Mouse (Mus musculus) heart, embryonic 12.5 days (tissue): ENCODE data around the gene Cdkl5. TPM values are rescaled to one million over a fixed set of nuclear protein-coding genes. Genes with fewer than 3 reads are reported as not detected.
A peak's percentile ranks its signal among the peaks of the same experiment; 100 is the strongest.

Source experiments
- ATAC-seq: fragments of 200-750 bp; cut with Nextera tagmentation; 2 replicates; pipeline ENCODE4 v1.8.0; 2017; ENCODE audit warnings: moderate TSS enrichment, moderate library complexity; ENCODE audit not compliant: insufficient number of reproducible peaks, low FRiP score
- H3K27ac ChIP-seq: fragments of 300-500 bp; sonication (generic); 2 replicates; pipeline ENCODE4 v1.5.1; 2016; ENCODE audit warnings: mild to moderate bottlenecking, moderate library complexity; ENCODE audit not compliant: poor library complexity, severe bottlenecking
- H3K27me3 ChIP-seq: fragments of 300-500 bp; sonication (generic); replicated peaks from 2 replicates; pipeline ENCODE4 v1.6.1; 2016; ENCODE audit warnings: mild to moderate bottlenecking, moderate library complexity
- H3K36me3 ChIP-seq: fragments of 300-500 bp; sonication (generic); 2 replicates; pipeline ENCODE4 v1.6.1; 2016; ENCODE audit warnings: mild to moderate bottlenecking, moderate library complexity
- H3K4me1 ChIP-seq: fragments of 300-500 bp; sonication (generic); replicated peaks from 2 replicates; pipeline ENCODE4 v1.6.1; 2016; ENCODE audit warnings: mild to moderate bottlenecking
- H3K4me2 ChIP-seq: fragments of 300-500 bp; sonication (generic); 2 replicates; pipeline ENCODE4 v1.6.1; 2016; ENCODE audit warnings: mild to moderate bottlenecking, moderate library complexity
- H3K4me3 ChIP-seq: fragments of 300-500 bp; sonication (generic); 2 replicates; pipeline ENCODE4 v1.5.1; 2016; ENCODE audit warnings: mild to moderate bottlenecking
- H3K9ac ChIP-seq: fragments of 300-500 bp; sonication (generic); 2 replicates; pipeline ENCODE4 v1.6.1; 2016; ENCODE audit warnings: mild to moderate bottlenecking, moderate library complexity
- H3K9me3 ChIP-seq: fragments of 300-500 bp; sonication (generic); replicated peaks from 2 replicates; pipeline ENCODE4 v1.6.1; 2016; ENCODE audit warnings: mild to moderate bottlenecking, moderate library complexity
- WGBS: fragments of 180-500 bp; shearing (Covaris S2); methylation state at CpG from one replicate; pipeline ENCODE4 v1.1.7; 2016; 5-methylcytosine and 5-hydroxymethylcytosine counted together
- polyA plus RNA-seq: library from polyadenylated mRNA; unstranded; fragments of >200 nt; fragmentation: Nextera tagmentation; extraction: Ambion mirVana; gene quantifications from 2 replicates; pipeline ENCODE4 v1.2.1, GENCODE M21; 2016

The Cdkl5 gene
- polyA plus RNA-seq, 1 experiment from 2014 or later, result 2.2 TPM

- Histone ChIP-seq H3K9me3 (no peaks in the 10 kb centered on the region), H3K36me3 (no peaks in the 10 kb centered on the region), H3K4me1 (no peaks in the 10 kb centered on the region), H3K27me3 (no peaks in the 10 kb centered on the region), H3K27ac (no peak overlapping the region), H3K9ac (no peak overlapping the region), H3K4me2 (peak overlapping the region; percentile 45; the same call in 1 of the 2 replicates), H3K4me3 (no peak overlapping the region)
- 36% methylated on average over 2 of the region's 2 CpGs for WGBS
- ATAC-seq, result no peak
Observed at GRCm38 (mm10) chrX:160992703-160993102, 1.8 kb downstream of the Cdkl5 start.

- H3K9me3 ChIP-seq, result no peaks in the 10 kb centered on the region
- no peak overlapping the region for H3K4me2 ChIP-seq
- no peaks in the 10 kb centered on the region for H3K27me3 ChIP-seq
- no peak overlapping the region for H3K4me3 ChIP-seq
- no peaks in the 10 kb centered on the region for H3K4me1 ChIP-seq
- no peak overlapping the region for H3K9ac ChIP-seq
- no peaks in the 10 kb centered on the region for H3K36me3 ChIP-seq
- no peak for ATAC-seq
- 72% methylated on average over 4 of the region's 4 CpGs for WGBS
- H3K27ac ChIP-seq, result no peak overlapping the region
Observed at GRCm38 (mm10) chrX:160990276-160990675, 4.2 kb downstream of the Cdkl5 start.

GRCm38 (mm10) chrX:160977919-160978318 is 16.6 kb downstream of the Cdkl5 start:
- Histone ChIP-seq H3K4me3 (no peak overlapping the region), H3K9me3 (no peaks in the 10 kb centered on the region), H3K4me1 (no peaks in the 10 kb centered on the region), H3K27me3 (no peaks in the 10 kb centered on the region), H3K4me2 (no peak overlapping the region), H3K36me3 (no peaks in the 10 kb centered on the region), H3K9ac (no peak overlapping the region), H3K27ac (no peak overlapping the region)
- ATAC-seq, result no peak
- WGBS, result 52% methylated on average over 1 of the region's 1 CpGs

GRCm38 (mm10) chrX:160971991-160972545 is 22.4 kb downstream of the Cdkl5 start:
- H3K27ac ChIP-seq, result no peak overlapping the region
- no peaks in the 10 kb centered on the region for H3K9me3 ChIP-seq
- no peak overlapping the region for H3K9ac ChIP-seq
- no peak for ATAC-seq
- no peaks in the 10 kb centered on the region for H3K36me3 ChIP-seq
- H3K4me1 ChIP-seq, result no peaks in the 10 kb centered on the region
- H3K4me2 ChIP-seq, result no peak overlapping the region
- no peak overlapping the region for H3K4me3 ChIP-seq
- no peaks in the 10 kb centered on the region for H3K27me3 ChIP-seq
- 87% methylated on average over 6 of the region's 6 CpGs for WGBS

DNA sequence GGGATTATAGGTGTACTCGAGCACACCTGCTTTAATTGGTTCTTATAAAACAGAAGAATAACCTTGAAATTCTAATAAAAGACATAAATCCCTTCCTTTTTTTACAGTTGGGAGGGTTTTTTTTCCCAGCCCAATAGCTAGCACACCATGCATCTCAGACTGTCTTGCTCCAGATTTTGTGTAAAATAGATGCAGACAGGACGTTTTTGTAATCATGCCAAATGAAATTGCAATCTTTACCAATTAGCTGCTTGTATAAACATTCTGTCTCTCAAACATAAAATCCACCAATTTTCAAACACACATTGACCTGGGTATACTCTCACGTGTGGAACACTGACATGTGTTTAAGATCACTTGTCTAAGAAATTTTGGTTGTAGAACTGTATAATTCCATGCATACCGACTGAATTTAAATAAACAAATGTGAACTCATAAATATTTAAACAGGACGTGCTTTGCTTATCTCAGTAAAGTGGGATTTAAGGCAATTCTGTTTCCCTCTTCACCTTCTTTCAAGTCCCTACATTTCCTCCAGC is 35.8 kb downstream of the Cdkl5 start:
- Histone ChIP-seq H3K9ac (no peak overlapping the region), H3K36me3 (no peaks in the 10 kb centered on the region), H3K4me1 (no peaks in the 10 kb centered on the region), H3K4me2 (no peak overlapping the region), H3K9me3 (no peaks in the 10 kb centered on the region), H3K27ac (no peak overlapping the region), H3K27me3 (no peaks in the 10 kb centered on the region), H3K4me3 (no peak overlapping the region)
- no peak for ATAC-seq
- 71% methylated on average over 5 of the region's 5 CpGs for WGBS

DNA sequence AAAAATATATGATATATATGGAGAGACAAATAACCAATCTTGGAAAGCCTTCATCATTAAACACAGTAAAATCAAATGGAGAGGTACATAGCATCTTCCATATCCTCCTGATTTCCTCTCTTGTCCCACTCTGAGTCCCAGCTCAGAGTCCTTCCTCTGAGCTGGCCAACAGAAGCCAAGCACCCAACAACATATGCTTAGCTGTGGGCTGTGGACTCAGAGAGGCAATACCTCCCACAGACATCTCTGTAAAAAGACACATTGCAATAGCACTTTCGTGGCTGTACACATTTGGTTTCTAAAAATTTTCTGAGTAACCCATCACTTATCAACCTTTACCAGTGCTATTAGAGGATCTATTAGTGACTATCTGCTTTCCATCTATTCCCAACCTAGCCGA is 44.9 kb downstream of the Cdkl5 start:
- H3K27ac ChIP-seq, result no peak overlapping the region
- H3K4me1 ChIP-seq, result no peaks in the 10 kb centered on the region
- no peaks in the 10 kb centered on the region for H3K27me3 ChIP-seq
- no peak overlapping the region for H3K4me2 ChIP-seq
- no peak overlapping the region for H3K9ac ChIP-seq
- no peak overlapping the region for H3K4me3 ChIP-seq
- WGBS, result 83% methylated on average over 2 of the region's 2 CpGs
- ATAC-seq, result no peak
- no peaks in the 10 kb centered on the region for H3K9me3 ChIP-seq
- H3K36me3 ChIP-seq, result no peaks in the 10 kb centered on the region

GRCm38 (mm10) chrX:160944722-160945121 is 49.8 kb downstream of the Cdkl5 start:
- no peaks in the 10 kb centered on the region for H3K27me3 ChIP-seq
- H3K4me2 ChIP-seq, result no peak overlapping the region
- H3K4me1 ChIP-seq, result no peaks in the 10 kb centered on the region
- 77% methylated on average over 4 of the region's 4 CpGs for WGBS
- no peak for ATAC-seq
- no peak overlapping the region for H3K27ac ChIP-seq
- no peak overlapping the region for H3K9ac ChIP-seq
- no peak overlapping the region for H3K4me3 ChIP-seq
- no peaks in the 10 kb centered on the region for H3K9me3 ChIP-seq
- H3K36me3 ChIP-seq, result no peaks in the 10 kb centered on the region

GRCm38 (mm10) chrX:160935541-160935940 is 59.0 kb downstream of the Cdkl5 start:
- no peak for ATAC-seq
- 57% methylated on average over 1 of the region's 1 CpGs for WGBS

GRCm38 (mm10) chrX:160930656-160931055 is 63.8 kb downstream of the Cdkl5 start:
- Histone ChIP-seq H3K9ac (no peak overlapping the region), H3K4me2 (no peak overlapping the region), H3K36me3 (no peaks in the 10 kb centered on the region), H3K27me3 (no peaks in the 10 kb centered on the region), H3K4me1 (no peaks in the 10 kb centered on the region), H3K4me3 (no peak overlapping the region), H3K27ac (no peak overlapping the region), H3K9me3 (no peaks in the 10 kb centered on the region)
- ATAC-seq, result no peak

More at GRCm38 (mm10) chrX:160935541-160935940, 59.0 kb downstream of the Cdkl5 start:
- Histone ChIP-seq H3K9ac (no peak overlapping the region), H3K27ac (no peak overlapping the region), H3K4me2 (no peak overlapping the region), H3K36me3 (no peaks in the 10 kb centered on the region), H3K4me1 (no peaks in the 10 kb centered on the region), H3K4me3 (no peak overlapping the region), H3K9me3 (no peaks in the 10 kb centered on the region), H3K27me3 (no peaks in the 10 kb centered on the region)

GRCm38 (mm10) chrX:160928870-160929269 is 65.6 kb downstream of the Cdkl5 start:
- WGBS, result 74% methylated on average over 1 of the region's 1 CpGs
- Histone ChIP-seq H3K9me3 (no peaks in the 10 kb centered on the region), H3K4me2 (no peak overlapping the region), H3K4me1 (no peaks in the 10 kb centered on the region), H3K27ac (no peak overlapping the region), H3K27me3 (no peaks in the 10 kb centered on the region), H3K36me3 (no peaks in the 10 kb centered on the region), H3K9ac (no peak overlapping the region), H3K4me3 (no peak overlapping the region)
- ATAC-seq, result no peak

DNA sequence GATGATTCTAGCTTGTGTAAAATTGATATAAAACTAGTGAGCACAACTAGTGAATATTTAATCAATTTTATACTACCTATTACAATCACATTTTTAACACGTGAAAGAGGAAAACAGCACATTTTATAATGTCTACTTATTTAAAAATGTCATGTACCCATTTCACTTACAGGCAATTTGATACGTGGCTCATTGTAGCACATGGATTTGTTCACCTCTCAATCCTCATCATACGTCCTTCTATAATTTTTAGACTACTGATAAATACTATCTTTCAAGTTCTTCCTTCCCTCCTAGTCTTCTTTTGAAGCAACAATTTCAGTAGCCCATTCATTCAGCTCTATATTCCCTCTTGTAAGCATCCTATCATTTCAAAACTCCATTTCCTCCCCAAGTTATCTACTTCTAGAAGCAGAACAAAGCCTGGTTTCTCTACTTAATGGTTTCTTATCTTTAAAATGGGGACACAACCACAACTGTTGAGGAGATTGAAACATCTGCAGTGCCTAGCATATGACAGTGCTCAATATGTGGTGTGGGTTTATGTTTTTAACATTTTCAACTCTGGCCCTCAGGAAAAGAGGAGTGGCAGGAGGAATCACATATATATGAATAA is 75.4 kb downstream of the Cdkl5 start:
- no peak overlapping the region for H3K27ac ChIP-seq
- H3K4me1 ChIP-seq, result no peaks in the 10 kb centered on the region
- ATAC-seq, result no peak
- H3K9ac ChIP-seq, result no peak overlapping the region
- no peaks in the 10 kb centered on the region for H3K9me3 ChIP-seq
- H3K4me3 ChIP-seq, result no peak overlapping the region
- no peaks in the 10 kb centered on the region for H3K36me3 ChIP-seq
- H3K27me3 ChIP-seq, result no peaks in the 10 kb centered on the region
- WGBS, result 74% methylated on average over 3 of the region's 3 CpGs
- no peak overlapping the region for H3K4me2 ChIP-seq

GRCm38 (mm10) chrX:160906952-160907351 is 87.6 kb downstream of the Cdkl5 start, which contains the start of gene Gja6:
TSS of gene Gja6 (minus strand) at chrX:160907052.
- no peak within 1 kb of the TSS for H3K4me2 ChIP-seq
- ATAC-seq, result no peak
- no peaks in the 10 kb centered on the region for H3K9me3 ChIP-seq
- no peaks in the 10 kb centered on the region for H3K36me3 ChIP-seq
- H3K27me3 ChIP-seq, result no peaks in the 10 kb centered on the region
- H3K4me3 ChIP-seq, result no peak within 1 kb of the TSS
- H3K27ac ChIP-seq, result no peak within 1 kb of the TSS
- no peak within 1 kb of the TSS for H3K9ac ChIP-seq
- 71% methylated on average over 4 of the region's 4 CpGs for WGBS
- no peaks in the 10 kb centered on the region for H3K4me1 ChIP-seq
